Mouse (Mus musculus): Measurements from ENCODE around the gene Ube4a.

DNA sequence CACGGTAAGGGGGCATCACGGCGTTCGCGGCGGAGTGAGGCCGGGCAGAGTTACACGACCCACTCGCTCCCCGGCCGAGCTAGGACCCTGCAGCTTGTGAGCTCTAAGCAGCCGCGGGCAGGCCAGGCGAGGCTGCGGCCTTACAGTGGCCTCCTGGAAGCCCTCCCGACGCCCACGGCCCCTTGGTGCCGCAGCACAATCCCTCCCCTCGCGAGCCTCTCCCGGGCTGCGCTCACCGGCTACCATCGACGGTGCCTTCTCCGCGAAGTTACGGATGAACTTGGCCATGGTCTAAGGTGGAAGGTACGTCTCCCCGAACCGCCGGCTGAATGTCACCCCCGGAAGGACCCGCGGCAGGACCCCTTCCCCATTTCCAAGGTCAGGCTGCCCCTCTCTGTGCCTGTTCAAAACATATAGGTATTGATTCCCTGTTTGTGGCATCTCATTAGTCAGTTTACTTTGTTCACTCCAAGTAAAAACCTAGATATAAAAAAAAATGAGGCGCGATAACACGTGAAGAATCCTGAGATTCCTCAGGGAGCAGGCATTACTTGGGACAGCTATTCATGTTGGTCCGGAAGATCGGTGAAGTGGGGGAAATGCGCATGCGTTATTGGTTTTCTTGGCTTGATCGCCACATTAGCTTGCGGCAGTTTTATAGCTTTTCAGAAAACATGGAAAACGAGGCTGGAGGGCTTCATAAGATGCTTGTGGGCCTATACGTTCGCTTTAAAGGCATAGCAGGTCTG lies 44.9 kb downstream of the Ube4a start, which contains the start of gene Atp5l:
- no peak for TF ChIP-seq CTCF (IDR thresholded peaks at IDR 0.05; ENCODE audit: low read depth, low read length)
- no peak for TF ChIP-seq POLR2A (IDR thresholded peaks at IDR 0.05; ENCODE audit: insufficient read depth, low read length)
- no peak for TF ChIP-seq EP300 (IDR thresholded peaks at IDR 0.05; ENCODE audit: insufficient read depth, low read depth, low read length)

All from ES-Bruce4 (cell line).